Mouse (Mus musculus): ENCODE measurements around the gene Tlr3. TPM values are rescaled to one million over a fixed set of nuclear protein-coding genes. Genes with fewer than 3 reads are reported as not detected.

Tlr3 gene
- polyA plus RNA-seq, 1 experiment from 2014 or later: 2.9 TPM

DNA sequence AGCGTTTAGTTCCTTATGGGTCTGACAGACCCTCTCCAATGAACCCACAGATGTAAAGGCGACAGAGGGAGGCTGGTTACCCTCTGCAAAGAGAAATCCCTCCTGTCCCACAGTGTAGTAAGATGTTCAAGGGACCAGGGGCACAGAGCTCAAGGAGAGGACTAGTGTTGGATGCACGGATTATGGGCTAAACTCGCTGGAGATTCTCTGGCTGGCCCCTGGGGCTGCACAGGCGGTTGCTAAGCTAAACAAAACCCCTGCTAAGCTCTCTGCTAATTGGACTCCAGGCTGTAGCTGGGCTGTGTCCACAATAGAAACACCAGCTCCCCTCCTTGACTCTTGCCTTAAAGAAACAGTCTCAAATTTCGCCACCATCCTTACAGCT, 28.9 kb downstream of the Tlr3 start, which contains the start of gene Fam149a:
TSS of gene Fam149a (minus strand) at position 329 of the 385 bp plus-strand sequence.
- H3K4me1 ChIP-seq (replicated peaks; ENCODE audit: control insufficient read depth, insufficient read depth): peaks cover 4% of the 10 kb centered on the region; the same call in 1 of the 2 replicates
- H3K4me2 ChIP-seq (replicated peaks; ENCODE audit: low read depth): peak within 1 kb of the TSS; percentile 64
- TF ChIP-seq EP300 (optimal IDR thresholded peaks at IDR 0.05) (no peak), CTCF (IDR thresholded peaks at IDR 0.05; ENCODE audit: low read depth) (no peak)
- peak; percentile 16 for DNase-seq (ENCODE audit: low spot score)
- no peak within 1 kb of the TSS for H3K27ac ChIP-seq (replicated peaks)
- 0 out of 2 replicates have a peak, but pooled peaks have one; percentile 40 for ATAC-seq (ENCODE audit: low FRiP score, low TSS enrichment)
- H3K27me3 ChIP-seq (ENCODE audit: control insufficient read depth, insufficient read depth, low read length): no peaks in the 10 kb centered on the region
- peak within 1 kb of the TSS; percentile 36 for H3K4me3 ChIP-seq (ENCODE audit: low read depth, low read length)
- H3K9me3 ChIP-seq (ENCODE audit: control insufficient read depth, low read length): no peaks in the 10 kb centered on the region
- WGBS: 6% methylated on average over 6 of the region's 6 CpGs
- H3K36me3 ChIP-seq (ENCODE audit: control insufficient read depth, insufficient read depth, low read length): no peaks in the 10 kb centered on the region
- peak within 1 kb of the TSS; percentile 45 for H3K9ac ChIP-seq (ENCODE audit: low read length)

DNA sequence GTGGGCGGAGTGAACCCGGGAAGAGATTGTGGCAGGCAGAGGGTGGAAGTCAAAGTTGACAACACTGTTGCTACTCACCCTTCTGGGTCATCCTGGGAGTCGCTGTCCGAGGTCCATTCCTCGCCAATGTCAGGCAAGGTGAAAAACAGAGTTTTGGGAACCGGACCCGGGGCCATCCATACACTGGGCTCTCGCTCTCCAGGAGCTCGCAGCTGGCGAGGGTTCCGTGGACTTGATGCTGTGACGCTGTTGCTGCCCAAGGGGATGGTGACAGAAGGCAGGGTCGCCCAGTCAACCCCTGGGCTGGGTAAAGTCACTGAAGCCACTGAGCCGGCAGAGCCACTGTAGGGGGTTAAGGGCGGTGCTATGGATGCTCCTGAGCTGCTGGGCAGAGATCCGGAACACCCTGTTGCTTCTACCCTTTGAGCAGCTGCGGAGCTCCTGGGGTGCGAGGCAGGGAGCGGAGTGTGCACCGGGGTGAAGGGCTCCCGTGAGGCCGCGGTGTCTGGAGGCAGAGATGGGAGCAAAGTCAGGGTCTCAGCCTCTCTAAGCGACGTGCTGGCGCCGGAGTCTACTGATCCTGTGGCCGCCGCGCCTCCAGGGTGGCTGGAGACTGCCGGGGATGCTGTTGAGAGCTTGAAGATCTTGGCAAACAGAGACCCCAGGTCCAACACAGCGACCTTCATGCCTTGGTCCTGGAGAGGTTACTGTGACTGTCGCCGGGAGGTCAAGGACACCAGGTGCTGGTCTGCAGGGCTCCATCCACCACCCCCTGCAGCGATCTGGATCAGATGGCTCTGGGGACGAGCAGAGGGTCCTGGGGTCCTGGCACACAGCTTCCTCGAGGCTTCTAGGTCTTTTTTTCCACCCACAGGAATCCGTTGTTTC, 29.6 kb downstream of the Tlr3 start:
- H3K36me3 ChIP-seq (ENCODE audit: control insufficient read depth, insufficient read depth, low read length): no peaks in the 10 kb centered on the region
- H3K4me2 ChIP-seq (replicated peaks; ENCODE audit: low read depth): peak overlapping the region; percentile 64
- WGBS: 4% methylated on average over 38 of the region's 38 CpGs
- H3K9me3 ChIP-seq (ENCODE audit: control insufficient read depth, low read length): no peaks in the 10 kb centered on the region
- no peak for TF ChIP-seq CTCF (IDR thresholded peaks at IDR 0.05; ENCODE audit: low read depth)
- TF ChIP-seq EP300 (optimal IDR thresholded peaks at IDR 0.05): no peak
- H3K4me1 ChIP-seq (replicated peaks; ENCODE audit: control insufficient read depth, insufficient read depth): peaks cover 4% of the 10 kb centered on the region; the same call in 1 of the 2 replicates
- H3K4me3 ChIP-seq (ENCODE audit: low read depth, low read length): peak overlapping the region; percentile 36
- H3K9ac ChIP-seq (ENCODE audit: low read length): peak overlapping the region; percentile 45
- H3K27me3 ChIP-seq (ENCODE audit: control insufficient read depth, insufficient read depth, low read length): no peaks in the 10 kb centered on the region
- ATAC-seq (ENCODE audit: low FRiP score, low TSS enrichment) (no peak), DNase-seq (ENCODE audit: low spot score) (peak; percentile 19)
- no peak overlapping the region for H3K27ac ChIP-seq (replicated peaks)

DNA sequence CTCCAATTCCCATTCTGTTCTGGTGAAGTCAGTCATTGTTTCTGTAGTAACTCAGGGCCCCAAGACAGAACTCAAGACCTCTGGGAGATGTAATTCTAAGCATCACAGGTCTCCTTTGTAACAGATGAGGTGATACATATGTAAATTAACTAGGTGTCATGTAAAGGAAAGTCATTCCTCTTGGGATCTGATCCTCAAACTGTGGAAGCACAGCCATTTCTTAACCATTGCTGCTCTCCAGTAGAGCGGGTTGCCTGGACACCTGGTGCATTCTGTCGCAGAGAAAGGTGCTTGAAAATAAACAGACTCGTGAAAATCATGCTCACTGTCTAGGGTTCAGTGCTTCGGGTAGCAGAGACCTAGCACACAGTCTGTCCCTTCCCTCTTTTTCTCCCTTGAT, 30.3 kb downstream of the Tlr3 start:
- H3K9me3 ChIP-seq (ENCODE audit: control insufficient read depth, low read length): no peaks in the 10 kb centered on the region
- 46% methylated on average over 4 of the region's 4 CpGs for WGBS
- H3K27ac ChIP-seq (replicated peaks): no peak overlapping the region
- H3K4me2 ChIP-seq (replicated peaks; ENCODE audit: low read depth): no peak overlapping the region
- H3K27me3 ChIP-seq (ENCODE audit: control insufficient read depth, insufficient read depth, low read length): no peaks in the 10 kb centered on the region
- ATAC-seq (ENCODE audit: low FRiP score, low TSS enrichment) (no peak), DNase-seq (ENCODE audit: low spot score) (no peak)
- H3K4me3 ChIP-seq (ENCODE audit: low read depth, low read length): peak overlapping the region; percentile 36; the same call in 1 of the 2 replicates
- no peak overlapping the region for H3K9ac ChIP-seq (ENCODE audit: low read length)
- no peaks in the 10 kb centered on the region for H3K36me3 ChIP-seq (ENCODE audit: control insufficient read depth, insufficient read depth, low read length)
- peaks cover 4% of the 10 kb centered on the region; the same call in 1 of the 2 replicates for H3K4me1 ChIP-seq (replicated peaks; ENCODE audit: control insufficient read depth, insufficient read depth)
- TF ChIP-seq EP300 (optimal IDR thresholded peaks at IDR 0.05) (no peak), CTCF (IDR thresholded peaks at IDR 0.05; ENCODE audit: low read depth) (no peak)

DNA sequence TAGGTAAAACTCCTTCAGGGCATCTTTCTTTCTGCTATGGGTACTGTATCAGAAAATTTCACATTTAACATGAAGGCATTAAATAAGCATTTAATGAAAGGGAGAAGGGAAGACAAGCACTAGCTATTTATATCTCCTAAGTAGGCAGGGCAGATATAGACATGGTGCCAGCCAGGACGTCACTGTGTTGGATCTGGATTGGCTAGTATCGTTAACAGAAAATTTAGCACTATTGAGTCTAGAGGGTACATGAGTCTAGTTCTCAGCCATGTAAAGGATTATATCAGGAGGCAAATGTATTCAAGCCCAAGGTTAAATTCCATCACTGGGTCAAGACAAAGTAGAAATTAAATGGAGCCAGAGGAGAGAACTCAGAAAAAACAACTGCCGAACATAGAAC, 36.8 kb downstream of the Tlr3 start:
- TF ChIP-seq CTCF (IDR thresholded peaks at IDR 0.05; ENCODE audit: low read depth) (no peak), EP300 (optimal IDR thresholded peaks at IDR 0.05) (no peak)
- Histone ChIP-seq H3K36me3 (ENCODE audit: control insufficient read depth, insufficient read depth, low read length) (no peaks in the 10 kb centered on the region), H3K4me3 (ENCODE audit: low read depth, low read length) (no peak overlapping the region), H3K4me2 (replicated peaks; ENCODE audit: low read depth) (no peak overlapping the region), H3K9me3 (ENCODE audit: control insufficient read depth, low read length) (no peaks in the 10 kb centered on the region), H3K27ac (replicated peaks) (no peak overlapping the region), H3K27me3 (ENCODE audit: control insufficient read depth, insufficient read depth, low read length) (no peaks in the 10 kb centered on the region), H3K4me1 (replicated peaks; ENCODE audit: control insufficient read depth, insufficient read depth) (no peaks in the 10 kb centered on the region), H3K9ac (ENCODE audit: low read length) (no peak overlapping the region)
- 77% methylated on average over 3 of the region's 3 CpGs for WGBS
- ATAC-seq (ENCODE audit: low FRiP score, low TSS enrichment) (no peak), DNase-seq (ENCODE audit: low spot score) (no peak)

DNA sequence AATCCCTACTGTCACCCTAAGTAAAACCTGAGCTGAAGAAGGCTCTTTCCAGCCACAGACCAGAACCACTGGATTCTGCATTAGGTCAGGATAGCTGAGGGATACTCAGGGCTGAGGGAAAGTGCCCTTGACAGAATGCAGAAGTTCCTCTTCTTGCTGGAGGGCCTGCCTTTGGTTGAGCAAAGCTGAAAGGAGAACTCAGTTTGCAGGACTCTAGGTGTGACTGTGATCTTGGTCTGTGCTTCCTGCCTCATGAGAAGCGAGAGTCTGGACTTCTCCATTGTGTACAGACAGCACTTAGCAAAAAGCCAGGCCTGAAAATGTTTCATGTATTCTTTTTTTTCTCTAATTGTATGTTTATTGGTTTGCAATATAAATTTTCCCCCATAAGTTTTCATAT, 43.7 kb downstream of the Tlr3 start:
- H3K9ac ChIP-seq (ENCODE audit: low read length): no peak overlapping the region
- TF ChIP-seq EP300 (optimal IDR thresholded peaks at IDR 0.05) (no peak), CTCF (IDR thresholded peaks at IDR 0.05; ENCODE audit: low read depth) (no peak)
- WGBS: 84% methylated on average over 1 of the region's 1 CpGs
- no peak for ATAC-seq (ENCODE audit: low FRiP score, low TSS enrichment)
- no peaks in the 10 kb centered on the region for H3K36me3 ChIP-seq (ENCODE audit: control insufficient read depth, insufficient read depth, low read length)
- no peak overlapping the region for H3K27ac ChIP-seq (replicated peaks)
- no peak overlapping the region for H3K4me3 ChIP-seq (ENCODE audit: low read depth, low read length)
- no peaks in the 10 kb centered on the region for H3K9me3 ChIP-seq (ENCODE audit: control insufficient read depth, low read length)
- H3K4me1 ChIP-seq (replicated peaks; ENCODE audit: control insufficient read depth, insufficient read depth): no peaks in the 10 kb centered on the region
- no peak for DNase-seq (ENCODE audit: low spot score)
- no peak overlapping the region for H3K4me2 ChIP-seq (replicated peaks; ENCODE audit: low read depth)
- no peaks in the 10 kb centered on the region for H3K27me3 ChIP-seq (ENCODE audit: control insufficient read depth, insufficient read depth, low read length)

DNA sequence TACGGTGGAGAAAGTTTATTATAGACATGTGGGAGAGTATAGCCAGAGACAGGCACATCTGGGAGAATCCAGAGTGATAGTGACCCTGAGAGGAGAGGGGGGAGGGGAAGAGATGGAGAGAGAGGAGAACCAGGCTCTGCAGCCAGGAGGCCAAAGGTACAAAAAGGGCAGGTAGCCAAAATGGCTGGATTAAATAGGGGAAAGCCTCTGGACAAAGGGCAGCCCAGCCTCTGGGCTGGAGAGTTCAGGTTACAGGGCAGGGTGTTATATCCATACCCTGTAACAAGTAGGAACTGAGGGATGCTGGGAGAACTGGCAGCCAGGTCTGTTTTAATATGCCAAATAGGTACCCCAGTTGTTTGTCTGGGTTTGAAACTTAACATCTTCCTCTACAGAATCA, 47.7 kb downstream of the Tlr3 start:
- Histone ChIP-seq H3K4me3 (ENCODE audit: low read depth, low read length) (no peak overlapping the region), H3K9ac (ENCODE audit: low read length) (no peak overlapping the region), H3K36me3 (ENCODE audit: control insufficient read depth, insufficient read depth, low read length) (no peaks in the 10 kb centered on the region), H3K27ac (replicated peaks) (no peak overlapping the region), H3K9me3 (ENCODE audit: control insufficient read depth, low read length) (no peaks in the 10 kb centered on the region), H3K4me2 (replicated peaks; ENCODE audit: low read depth) (no peak overlapping the region), H3K4me1 (replicated peaks; ENCODE audit: control insufficient read depth, insufficient read depth) (no peaks in the 10 kb centered on the region), H3K27me3 (ENCODE audit: control insufficient read depth, insufficient read depth, low read length) (no peaks in the 10 kb centered on the region)
- 61% methylated on average over 1 of the region's 1 CpGs for WGBS
- no peak for DNase-seq (ENCODE audit: low spot score)
- ATAC-seq (ENCODE audit: low FRiP score, low TSS enrichment): no peak
- TF ChIP-seq EP300 (optimal IDR thresholded peaks at IDR 0.05): no peak
- no peak for TF ChIP-seq CTCF (IDR thresholded peaks at IDR 0.05; ENCODE audit: low read depth)
